Mouse (Mus musculus) heart, embryonic 12.5 days (tissue): ENCODE data around the gene Magi2. TPM values are rescaled to one million over a fixed set of nuclear protein-coding genes. Genes with fewer than 3 reads are reported as not detected.

Experiments used
- ATAC-seq: fragments of 200-750 bp; cut with Nextera tagmentation; 2 replicates; pipeline ENCODE4 v1.8.0; 2017; ENCODE audit warnings: moderate TSS enrichment, moderate library complexity; ENCODE audit not compliant: insufficient number of reproducible peaks, low FRiP score
- H3K27ac ChIP-seq: fragments of 300-500 bp; sonication (generic); 2 replicates; pipeline ENCODE4 v1.5.1; 2016; ENCODE audit warnings: mild to moderate bottlenecking, moderate library complexity; ENCODE audit not compliant: poor library complexity, severe bottlenecking
- H3K27me3 ChIP-seq: fragments of 300-500 bp; sonication (generic); replicated peaks from 2 replicates; pipeline ENCODE4 v1.6.1; 2016; ENCODE audit warnings: mild to moderate bottlenecking, moderate library complexity
- H3K36me3 ChIP-seq: fragments of 300-500 bp; sonication (generic); 2 replicates; pipeline ENCODE4 v1.6.1; 2016; ENCODE audit warnings: mild to moderate bottlenecking, moderate library complexity
- H3K4me1 ChIP-seq: fragments of 300-500 bp; sonication (generic); replicated peaks from 2 replicates; pipeline ENCODE4 v1.6.1; 2016; ENCODE audit warnings: mild to moderate bottlenecking
- H3K4me2 ChIP-seq: fragments of 300-500 bp; sonication (generic); 2 replicates; pipeline ENCODE4 v1.6.1; 2016; ENCODE audit warnings: mild to moderate bottlenecking, moderate library complexity
- H3K4me3 ChIP-seq: fragments of 300-500 bp; sonication (generic); 2 replicates; pipeline ENCODE4 v1.5.1; 2016; ENCODE audit warnings: mild to moderate bottlenecking
- H3K9ac ChIP-seq: fragments of 300-500 bp; sonication (generic); 2 replicates; pipeline ENCODE4 v1.6.1; 2016; ENCODE audit warnings: mild to moderate bottlenecking, moderate library complexity
- H3K9me3 ChIP-seq: fragments of 300-500 bp; sonication (generic); replicated peaks from 2 replicates; pipeline ENCODE4 v1.6.1; 2016; ENCODE audit warnings: mild to moderate bottlenecking, moderate library complexity
- WGBS: fragments of 180-500 bp; shearing (Covaris S2); methylation state at CpG from one replicate; pipeline ENCODE4 v1.1.7; 2016; 5-methylcytosine and 5-hydroxymethylcytosine counted together
- polyA plus RNA-seq: library from polyadenylated mRNA; unstranded; fragments of >200 nt; fragmentation: Nextera tagmentation; extraction: Ambion mirVana; gene quantifications from 2 replicates; pipeline ENCODE4 v1.2.1, GENCODE M21; 2016

Magi2 gene
- polyA plus RNA-seq, 1 experiment from 2014 or later, result 3.9 TPM

- ATAC-seq, result no peak
- no peak overlapping the region for H3K9ac ChIP-seq
- H3K4me2 ChIP-seq, result no peak overlapping the region
- no peaks in the 10 kb centered on the region for H3K4me1 ChIP-seq
- H3K27me3 ChIP-seq, result no peaks in the 10 kb centered on the region
- H3K27ac ChIP-seq, result no peak overlapping the region
- H3K4me3 ChIP-seq, result no peak overlapping the region
- 60% methylated on average over 5 of the region's 5 CpGs for WGBS
- no peaks in the 10 kb centered on the region for H3K36me3 ChIP-seq
- H3K9me3 ChIP-seq, result no peaks in the 10 kb centered on the region
Observed at GRCm38 (mm10) chr5:20363216-20363615, 1136.4 kb downstream of the Magi2 start.

DNA sequence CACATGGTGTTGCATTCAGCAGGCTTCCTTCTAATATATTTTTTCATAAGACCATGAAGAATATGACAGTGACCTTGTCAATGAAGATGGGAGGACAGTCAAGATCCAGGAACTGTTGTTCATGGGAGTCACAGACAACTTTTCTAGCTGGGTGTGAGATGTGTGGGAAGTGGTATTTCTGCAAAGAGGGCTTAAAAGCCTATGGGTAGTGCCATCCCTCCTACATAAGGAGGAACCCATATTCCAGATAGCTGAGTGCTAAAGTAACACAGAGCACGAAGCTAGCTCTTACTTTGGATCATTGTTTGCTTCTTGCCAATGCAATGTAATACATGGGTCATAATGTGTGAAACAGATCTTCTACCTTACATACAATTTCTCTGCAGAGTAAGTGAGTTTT lies 1146.8 kb downstream of the Magi2 start:
- no peak overlapping the region for H3K27ac ChIP-seq
- H3K36me3 ChIP-seq, result no peaks in the 10 kb centered on the region
- 66% methylated on average over 1 of the region's 1 CpGs for WGBS
- no peaks in the 10 kb centered on the region for H3K27me3 ChIP-seq
- no peaks in the 10 kb centered on the region for H3K9me3 ChIP-seq
- no peak overlapping the region for H3K4me3 ChIP-seq
- ATAC-seq, result no peak
- H3K4me1 ChIP-seq, result no peaks in the 10 kb centered on the region
- no peak overlapping the region for H3K4me2 ChIP-seq
- H3K9ac ChIP-seq, result no peak overlapping the region

GRCm38 (mm10) chr5:20378071-20378800 lies 1151.4 kb downstream of the Magi2 start:
- no peak for ATAC-seq
- 82% methylated on average over 11 of the region's 11 CpGs for WGBS
- H3K9ac ChIP-seq, result no peak overlapping the region
- no peaks in the 10 kb centered on the region for H3K9me3 ChIP-seq
- no peak overlapping the region for H3K4me2 ChIP-seq
- no peaks in the 10 kb centered on the region for H3K27me3 ChIP-seq
- no peaks in the 10 kb centered on the region for H3K36me3 ChIP-seq
- no peak overlapping the region for H3K4me3 ChIP-seq
- no peaks in the 10 kb centered on the region for H3K4me1 ChIP-seq
- H3K27ac ChIP-seq, result no peak overlapping the region

DNA sequence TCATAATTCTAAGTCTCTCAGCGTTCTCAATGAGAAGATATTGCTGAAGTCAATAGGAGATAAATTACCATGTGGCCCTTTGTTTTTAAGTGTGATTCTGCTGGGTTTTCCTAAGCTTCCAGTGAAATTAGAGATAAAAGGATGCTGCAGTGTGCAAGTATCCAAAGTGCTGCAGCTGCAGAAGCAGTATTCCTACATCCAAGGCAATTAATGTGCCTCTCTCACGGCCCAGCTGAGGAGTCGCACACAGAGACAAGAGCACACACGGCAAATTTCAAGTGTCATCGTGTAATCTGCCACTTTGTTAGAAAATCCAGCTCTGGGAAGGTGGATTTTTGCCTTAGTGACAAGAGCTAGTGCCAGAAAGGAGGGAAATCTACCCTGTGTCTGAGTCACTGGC lies 1177.7 kb downstream of the Magi2 start:
- no peaks in the 10 kb centered on the region for H3K36me3 ChIP-seq
- no peak overlapping the region for H3K4me3 ChIP-seq
- no peaks in the 10 kb centered on the region for H3K9me3 ChIP-seq
- WGBS, result 85% methylated on average over 5 of the region's 5 CpGs
- H3K27ac ChIP-seq, result no peak overlapping the region
- no peak overlapping the region for H3K4me2 ChIP-seq
- ATAC-seq, result no peak
- no peaks in the 10 kb centered on the region for H3K27me3 ChIP-seq
- H3K9ac ChIP-seq, result no peak overlapping the region
- no peaks in the 10 kb centered on the region for H3K4me1 ChIP-seq

DNA sequence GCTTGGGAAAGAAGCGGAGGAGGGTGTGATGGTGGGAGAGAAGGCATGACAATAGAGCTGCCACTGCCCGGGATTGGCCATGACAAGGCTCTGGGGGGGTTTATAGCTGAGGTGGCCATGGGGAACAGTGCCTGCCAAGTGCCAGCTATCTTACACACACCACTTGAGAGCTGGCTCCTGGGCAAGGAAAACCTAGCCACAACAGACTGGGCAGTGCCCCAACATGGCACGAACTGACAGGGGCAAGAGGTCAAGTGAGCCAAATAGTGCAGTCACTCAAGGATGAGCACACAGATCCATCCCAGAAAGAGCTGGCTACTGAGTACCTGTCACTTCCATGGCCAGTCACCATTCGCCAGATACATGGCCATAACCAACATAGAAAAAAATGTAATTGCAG lies 1179.8 kb downstream of the Magi2 start:
- H3K27ac ChIP-seq, result no peak overlapping the region
- H3K4me3 ChIP-seq, result no peak overlapping the region
- H3K27me3 ChIP-seq, result no peaks in the 10 kb centered on the region
- H3K4me1 ChIP-seq, result no peaks in the 10 kb centered on the region
- no peak for ATAC-seq
- H3K9me3 ChIP-seq, result no peaks in the 10 kb centered on the region
- no peak overlapping the region for H3K4me2 ChIP-seq
- WGBS, result 83% methylated on average over 4 of the region's 4 CpGs
- no peaks in the 10 kb centered on the region for H3K36me3 ChIP-seq
- no peak overlapping the region for H3K9ac ChIP-seq

- Histone ChIP-seq H3K9ac (no peak overlapping the region), H3K9me3 (no peaks in the 10 kb centered on the region), H3K27ac (no peak overlapping the region), H3K4me1 (no peaks in the 10 kb centered on the region), H3K27me3 (no peaks in the 10 kb centered on the region), H3K36me3 (no peaks in the 10 kb centered on the region), H3K4me2 (no peak overlapping the region), H3K4me3 (no peak overlapping the region)
- ATAC-seq, result no peak
Observed at GRCm38 (mm10) chr5:20415320-20415719, 1188.5 kb downstream of the Magi2 start.

- no peaks in the 10 kb centered on the region for H3K36me3 ChIP-seq
- no peaks in the 10 kb centered on the region for H3K4me1 ChIP-seq
- no peak overlapping the region for H3K9ac ChIP-seq
- no peak overlapping the region for H3K27ac ChIP-seq
- no peaks in the 10 kb centered on the region for H3K27me3 ChIP-seq
- ATAC-seq, result no peak
- no peaks in the 10 kb centered on the region for H3K9me3 ChIP-seq
- H3K4me2 ChIP-seq, result no peak overlapping the region
- no peak overlapping the region for H3K4me3 ChIP-seq
Observed at GRCm38 (mm10) chr5:20417348-20417747, 1190.5 kb downstream of the Magi2 start.

- no peaks in the 10 kb centered on the region for H3K4me1 ChIP-seq
- no peaks in the 10 kb centered on the region for H3K9me3 ChIP-seq
- H3K4me2 ChIP-seq, result no peak overlapping the region
- WGBS, result 49% methylated on average over 9 of the region's 9 CpGs
- ATAC-seq, result no peak
- no peak overlapping the region for H3K4me3 ChIP-seq
- H3K36me3 ChIP-seq, result no peaks in the 10 kb centered on the region
- no peak overlapping the region for H3K27ac ChIP-seq
- H3K9ac ChIP-seq, result no peak overlapping the region
- no peaks in the 10 kb centered on the region for H3K27me3 ChIP-seq
Observed at GRCm38 (mm10) chr5:20432148-20432813, 1205.4 kb downstream of the Magi2 start.

DNA sequence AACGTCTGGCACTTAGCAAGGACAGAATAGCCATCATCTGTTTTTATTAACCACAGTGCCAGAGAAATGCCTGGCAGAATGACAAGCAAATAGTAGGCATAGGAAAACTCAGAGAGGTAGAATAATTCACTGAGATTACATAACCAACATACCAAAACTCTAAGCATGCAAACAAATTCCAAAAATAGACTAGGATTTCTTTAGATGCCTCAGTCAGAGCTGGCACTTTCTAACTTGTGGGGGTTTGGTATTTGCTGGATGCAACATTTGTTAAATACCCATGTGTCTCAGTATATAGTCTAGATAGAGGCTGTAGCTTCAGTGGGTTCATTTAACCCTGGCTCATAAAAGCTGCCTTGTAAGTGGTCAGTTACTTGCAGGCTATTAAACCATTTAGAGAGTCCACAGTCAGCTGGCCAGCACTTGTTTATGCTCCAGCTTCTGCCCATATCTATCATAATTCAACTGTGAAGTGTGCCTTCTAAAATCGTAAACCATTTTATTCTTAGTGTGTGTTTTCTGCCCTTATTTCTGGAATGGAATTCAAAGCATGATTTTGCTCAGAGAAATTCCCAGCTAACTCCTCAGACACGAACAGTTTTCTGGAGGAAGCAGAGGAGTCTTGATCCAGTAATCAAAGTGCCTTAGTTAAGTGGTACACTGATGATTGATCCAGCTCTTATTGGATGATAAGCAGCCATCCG lies 1219.8 kb downstream of the Magi2 start:
- Histone ChIP-seq H3K9me3 (no peaks in the 10 kb centered on the region), H3K27me3 (no peaks in the 10 kb centered on the region), H3K36me3 (no peaks in the 10 kb centered on the region), H3K27ac (no peak overlapping the region), H3K4me3 (no peak overlapping the region), H3K4me1 (peaks cover 11% of the 10 kb centered on the region), H3K4me2 (no peak overlapping the region), H3K9ac (no peak overlapping the region)
- WGBS, result 36% methylated on average over 4 of the region's 4 CpGs
- ATAC-seq, result no peak

DNA sequence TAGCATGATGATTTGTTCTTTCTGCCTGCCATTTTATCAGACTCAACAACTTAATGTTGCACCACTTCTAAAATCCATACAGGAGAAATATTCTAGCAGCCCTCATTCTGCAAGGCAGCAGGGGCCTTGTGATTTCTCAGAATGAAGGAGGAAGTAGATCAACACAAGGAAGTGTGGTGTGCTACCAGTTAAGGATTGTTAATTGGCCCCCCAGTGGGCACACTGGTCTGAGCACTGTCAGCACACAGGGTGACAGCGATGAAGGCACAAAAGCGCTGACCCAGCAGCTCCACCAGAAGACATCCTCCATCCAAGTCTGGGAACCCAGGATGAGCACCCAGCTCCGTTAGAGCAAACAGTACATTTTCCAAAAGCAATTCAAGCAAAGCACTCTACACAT lies 1229.3 kb downstream of the Magi2 start:
- no peaks in the 10 kb centered on the region for H3K27me3 ChIP-seq
- no peak overlapping the region for H3K4me3 ChIP-seq
- no peak overlapping the region for H3K9ac ChIP-seq
- ATAC-seq, result no peak
- H3K4me2 ChIP-seq, result no peak overlapping the region
- H3K4me1 ChIP-seq, result no peaks in the 10 kb centered on the region
- H3K36me3 ChIP-seq, result no peaks in the 10 kb centered on the region
- H3K27ac ChIP-seq, result no peak overlapping the region
- H3K9me3 ChIP-seq, result no peaks in the 10 kb centered on the region
- 43% methylated on average over 3 of the region's 3 CpGs for WGBS

GRCm38 (mm10) chr5:20457742-20458510 lies 1231.1 kb downstream of the Magi2 start:
- Histone ChIP-seq H3K27ac (no peak overlapping the region), H3K4me1 (no peaks in the 10 kb centered on the region), H3K9ac (no peak overlapping the region), H3K4me2 (no peak overlapping the region), H3K27me3 (no peaks in the 10 kb centered on the region), H3K4me3 (no peak overlapping the region), H3K9me3 (no peaks in the 10 kb centered on the region), H3K36me3 (no peaks in the 10 kb centered on the region)
- 77% methylated on average over 7 of the region's 7 CpGs for WGBS
- ATAC-seq, result no peak
